Mouse (Mus musculus): Measurements from ENCODE around the gene Tbx15.

GRCm38 (mm10) chr3:99338756-99339155 is 98.6 kb downstream of the Tbx15 start:
- TF ChIP-seq CTCF (IDR thresholded peaks at IDR 0.05; ENCODE audit: extremely low read depth, insufficient read depth, low read length) (no peak), POLR2A (IDR thresholded peaks at IDR 0.05; ENCODE audit: extremely low read depth, insufficient read depth, low read length) (no peak)
